Mouse (Mus musculus): ENCODE results near the gene Lrrc4. TPM values are rescaled to one million over a fixed set of nuclear protein-coding genes. Genes with fewer than 3 reads are reported as not detected.

The Lrrc4 gene
- polyA plus RNA-seq, 1 experiment from 2014 or later, result 0.87 TPM

DNA sequence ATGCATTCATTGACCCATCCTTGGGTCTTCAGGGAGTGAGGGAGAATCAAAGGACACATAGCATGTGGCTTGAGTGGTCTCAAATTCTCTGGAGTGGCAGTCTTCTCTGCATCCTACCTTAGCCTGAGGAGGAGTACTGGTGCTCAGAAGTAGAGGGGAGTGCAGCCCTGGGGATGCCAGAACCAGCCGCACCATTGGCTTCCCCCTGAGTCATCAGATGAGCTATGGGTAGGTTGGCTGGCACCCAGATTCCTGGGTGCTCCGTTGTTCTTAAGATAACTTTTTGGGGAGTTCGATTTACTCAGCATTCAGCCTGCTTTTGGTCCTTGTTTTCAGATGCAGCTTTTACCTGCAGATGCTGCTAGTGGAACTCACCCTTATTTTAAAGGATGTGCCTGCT lies 10.0 kb upstream of the Lrrc4 start:
- Histone ChIP-seq H3K27ac (ENCODE audit: low read length) (no peak overlapping the region), H3K9ac (replicated peaks; ENCODE audit: low read depth, low read length) (no peak overlapping the region), H3K4me2 (replicated peaks; ENCODE audit: low read depth, low read length) (no peak overlapping the region), H3K4me1 (ENCODE audit: control insufficient read depth, insufficient read depth, low read length) (no peaks in the 10 kb centered on the region), H3K27me3 (ENCODE audit: control insufficient read depth, insufficient read depth, low read length) (no peaks in the 10 kb centered on the region), H3K4me3 (ENCODE audit: low read depth, low read length) (no peak overlapping the region), H3K9me3 (ENCODE audit: control insufficient read depth, low read depth, low read length) (no peaks in the 10 kb centered on the region), H3K36me3 (ENCODE audit: control insufficient read depth, insufficient read depth, low read length) (no peaks in the 10 kb centered on the region)
- ATAC-seq (ENCODE audit: insufficient number of reproducible peaks, insufficient read depth, low FRiP score, low read depth), result no peak
- WGBS, result 83% methylated on average over 3 of the region's 3 CpGs

GRCm38 (mm10) chr6:28836600-28836999 lies 5.1 kb upstream of the Lrrc4 start:
- Histone ChIP-seq H3K4me2 (replicated peaks; ENCODE audit: low read depth, low read length) (no peak overlapping the region), H3K27me3 (ENCODE audit: control insufficient read depth, insufficient read depth, low read length) (no peaks in the 10 kb centered on the region), H3K36me3 (ENCODE audit: control insufficient read depth, insufficient read depth, low read length) (no peaks in the 10 kb centered on the region), H3K4me3 (ENCODE audit: low read depth, low read length) (no peak overlapping the region), H3K9ac (replicated peaks; ENCODE audit: low read depth, low read length) (no peak overlapping the region), H3K4me1 (ENCODE audit: control insufficient read depth, insufficient read depth, low read length) (no peaks in the 10 kb centered on the region), H3K9me3 (ENCODE audit: control insufficient read depth, low read depth, low read length) (no peaks in the 10 kb centered on the region), H3K27ac (ENCODE audit: low read length) (no peak overlapping the region)
- ATAC-seq (ENCODE audit: insufficient number of reproducible peaks, insufficient read depth, low FRiP score, low read depth), result no peak

DNA sequence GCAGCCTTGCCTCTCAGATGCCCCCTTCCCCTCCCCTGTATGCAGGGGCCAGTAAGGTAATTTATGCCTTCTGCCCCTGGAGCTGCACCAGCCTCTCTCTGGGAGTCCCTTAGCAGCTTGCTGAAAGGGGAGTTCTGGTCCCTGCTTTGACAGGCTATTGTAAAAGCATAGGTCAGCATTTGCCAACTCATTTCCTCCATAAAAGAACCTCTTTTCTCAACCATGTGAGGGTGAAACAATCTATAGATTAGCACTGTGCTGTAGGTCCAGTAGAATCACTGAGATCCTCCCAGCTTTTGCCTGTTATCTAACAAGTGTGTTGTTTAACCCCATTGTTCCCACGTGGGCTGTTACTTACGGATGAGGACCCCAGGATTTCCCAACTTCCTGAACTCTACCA lies 2.5 kb upstream of the Lrrc4 start:
- 80% methylated on average over 2 of the region's 2 CpGs for WGBS
- Histone ChIP-seq H3K36me3 (ENCODE audit: control insufficient read depth, insufficient read depth, low read length) (no peaks in the 10 kb centered on the region), H3K4me1 (ENCODE audit: control insufficient read depth, insufficient read depth, low read length) (no peaks in the 10 kb centered on the region), H3K4me3 (ENCODE audit: low read depth, low read length) (0 out of 2 replicates have a peak overlapping the region, but pooled peaks have one; percentile 61), H3K27me3 (ENCODE audit: control insufficient read depth, insufficient read depth, low read length) (peaks cover 14% of the 10 kb centered on the region), H3K9ac (replicated peaks; ENCODE audit: low read depth, low read length) (no peak overlapping the region), H3K27ac (ENCODE audit: low read length) (no peak overlapping the region), H3K4me2 (replicated peaks; ENCODE audit: low read depth, low read length) (peak overlapping the region; percentile 100), H3K9me3 (ENCODE audit: control insufficient read depth, low read depth, low read length) (no peaks in the 10 kb centered on the region)
- ATAC-seq (ENCODE audit: insufficient number of reproducible peaks, insufficient read depth, low FRiP score, low read depth), result no peak

DNA sequence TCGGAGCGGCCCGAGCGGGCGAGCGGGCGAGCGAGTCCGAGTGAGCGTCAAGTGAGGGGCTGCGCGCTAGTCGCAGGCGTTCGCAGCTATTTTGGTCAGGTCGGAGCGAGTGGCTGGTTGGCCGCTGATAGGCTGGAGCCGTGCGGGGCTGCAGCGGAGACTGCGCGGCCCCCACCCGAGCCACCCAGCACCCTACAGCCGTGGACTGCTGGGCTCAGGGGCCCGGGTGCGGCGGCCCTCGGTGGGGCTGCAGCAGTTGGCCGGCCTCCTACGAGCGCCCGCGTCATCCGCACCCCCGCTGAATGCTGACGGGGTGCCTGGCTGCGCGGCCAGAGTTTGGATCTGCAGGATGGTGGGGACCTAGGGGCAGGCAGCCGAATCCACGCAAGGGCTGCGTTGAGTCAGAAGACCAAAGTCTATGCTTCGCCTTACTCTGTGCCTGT lies 1.9 kb upstream of the Lrrc4 start:
- Histone ChIP-seq H3K27me3 (ENCODE audit: control insufficient read depth, insufficient read depth, low read length) (peaks cover 14% of the 10 kb centered on the region), H3K9me3 (ENCODE audit: control insufficient read depth, low read depth, low read length) (no peaks in the 10 kb centered on the region), H3K4me1 (ENCODE audit: control insufficient read depth, insufficient read depth, low read length) (no peaks in the 10 kb centered on the region), H3K27ac (ENCODE audit: low read length) (no peak overlapping the region), H3K4me2 (replicated peaks; ENCODE audit: low read depth, low read length) (peak overlapping the region; percentile 100), H3K4me3 (ENCODE audit: low read depth, low read length) (peak overlapping the region; percentile 61), H3K36me3 (ENCODE audit: control insufficient read depth, insufficient read depth, low read length) (no peaks in the 10 kb centered on the region), H3K9ac (replicated peaks; ENCODE audit: low read depth, low read length) (peak overlapping the region; percentile 25; the same call in 1 of the 2 replicates)
- WGBS, result 1% methylated on average over 39 of the region's 43 CpGs
- ATAC-seq (ENCODE audit: insufficient number of reproducible peaks, insufficient read depth, low FRiP score, low read depth), result peak; percentile 39; the same call in 1 of the 2 replicates

DNA sequence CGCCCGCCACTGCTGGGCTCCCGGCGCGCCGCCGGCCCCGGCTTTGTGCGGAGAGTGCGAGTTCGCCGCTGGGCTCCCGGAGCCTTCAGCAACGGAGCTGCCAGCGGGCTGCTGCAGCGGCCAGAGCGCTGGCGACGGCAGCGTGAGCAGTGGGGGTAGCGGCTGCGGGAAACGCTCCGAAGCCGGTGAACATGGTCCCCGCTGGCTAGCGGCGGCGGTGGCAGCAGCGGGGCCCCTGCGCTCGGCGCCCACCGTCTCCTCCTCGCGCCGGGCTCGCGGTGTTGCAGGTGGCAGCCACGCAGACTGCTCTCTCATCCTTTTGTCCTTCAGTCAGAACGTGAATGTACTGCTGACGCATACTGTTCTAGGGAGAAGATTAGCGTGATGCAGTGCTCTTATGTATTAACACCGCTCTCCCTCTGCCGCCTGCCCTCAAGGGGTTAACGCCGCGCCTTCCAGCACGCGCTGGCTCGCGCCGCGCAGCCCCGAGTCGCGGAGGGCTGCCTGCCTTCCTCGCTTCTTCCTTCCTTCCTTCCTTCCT lies 1.3 kb upstream of the Lrrc4 start:
- H3K4me1 ChIP-seq (ENCODE audit: control insufficient read depth, insufficient read depth, low read length), result no peaks in the 10 kb centered on the region
- peak overlapping the region; percentile 36; the same call in 1 of the 2 replicates for H3K9ac ChIP-seq (replicated peaks; ENCODE audit: low read depth, low read length)
- no peak overlapping the region for H3K27ac ChIP-seq (ENCODE audit: low read length)
- H3K9me3 ChIP-seq (ENCODE audit: control insufficient read depth, low read depth, low read length), result no peaks in the 10 kb centered on the region
- ATAC-seq (ENCODE audit: insufficient number of reproducible peaks, insufficient read depth, low FRiP score, low read depth), result peak; percentile 37; the same call in 1 of the 2 replicates
- H3K4me2 ChIP-seq (replicated peaks; ENCODE audit: low read depth, low read length), result peak overlapping the region; percentile 100
- under 1% methylated on average over 53 of the region's 58 CpGs for WGBS
- H3K4me3 ChIP-seq (ENCODE audit: low read depth, low read length), result peak overlapping the region; percentile 61
- no peaks in the 10 kb centered on the region for H3K36me3 ChIP-seq (ENCODE audit: control insufficient read depth, insufficient read depth, low read length)
- H3K27me3 ChIP-seq (ENCODE audit: control insufficient read depth, insufficient read depth, low read length), result peaks cover 14% of the 10 kb centered on the region

GRCm38 (mm10) chr6:28831854-28832750 lies 555 bp upstream of the Lrrc4 start:
- peaks cover 14% of the 10 kb centered on the region for H3K27me3 ChIP-seq (ENCODE audit: control insufficient read depth, insufficient read depth, low read length)
- 1% methylated on average over 74 of the region's 82 CpGs for WGBS
- peak overlapping the region; percentile 61 for H3K4me3 ChIP-seq (ENCODE audit: low read depth, low read length)
- no peaks in the 10 kb centered on the region for H3K9me3 ChIP-seq (ENCODE audit: control insufficient read depth, low read depth, low read length)
- H3K27ac ChIP-seq (ENCODE audit: low read length), result no peak overlapping the region
- no peaks in the 10 kb centered on the region for H3K36me3 ChIP-seq (ENCODE audit: control insufficient read depth, insufficient read depth, low read length)
- ATAC-seq (ENCODE audit: insufficient number of reproducible peaks, insufficient read depth, low FRiP score, low read depth), result peak; percentile 67; the same call in 1 of the 2 replicates
- H3K4me2 ChIP-seq (replicated peaks; ENCODE audit: low read depth, low read length), result peak overlapping the region; percentile 100
- H3K9ac ChIP-seq (replicated peaks; ENCODE audit: low read depth, low read length), result peak overlapping the region; percentile 36; the same call in 1 of the 2 replicates
- H3K4me1 ChIP-seq (ENCODE audit: control insufficient read depth, insufficient read depth, low read length), result 0 out of 2 replicates have a peak, but pooled peaks cover 1% of the 10 kb centered on the region

DNA sequence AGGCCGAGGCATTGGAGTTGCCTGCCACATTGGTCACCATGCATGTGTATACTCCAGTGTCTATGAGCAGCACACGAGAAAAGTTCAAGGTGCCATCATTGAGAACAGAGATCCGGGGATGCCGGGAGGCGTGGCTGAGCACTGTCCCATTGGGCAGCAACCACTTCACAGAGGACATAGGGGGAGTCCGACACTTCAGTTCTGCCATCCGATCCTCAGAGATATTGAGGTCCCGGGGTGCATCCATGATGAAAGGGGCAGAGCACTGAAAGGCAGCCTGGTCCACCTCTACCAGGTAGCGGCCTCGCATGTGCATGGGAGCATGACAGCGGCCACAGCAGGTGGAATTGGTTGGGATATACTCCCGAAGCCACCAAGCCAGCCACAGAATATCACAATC lies 1.2 kb downstream of the Lrrc4 start:
- Histone ChIP-seq H3K4me2 (replicated peaks; ENCODE audit: low read depth, low read length) (no peak overlapping the region), H3K27ac (ENCODE audit: low read length) (no peak overlapping the region), H3K4me3 (ENCODE audit: low read depth, low read length) (no peak overlapping the region), H3K36me3 (ENCODE audit: control insufficient read depth, insufficient read depth, low read length) (no peaks in the 10 kb centered on the region), H3K9ac (replicated peaks; ENCODE audit: low read depth, low read length) (no peak overlapping the region), H3K9me3 (ENCODE audit: control insufficient read depth, low read depth, low read length) (no peaks in the 10 kb centered on the region), H3K27me3 (ENCODE audit: control insufficient read depth, insufficient read depth, low read length) (peaks cover 14% of the 10 kb centered on the region), H3K4me1 (ENCODE audit: control insufficient read depth, insufficient read depth, low read length) (0 out of 2 replicates have a peak, but pooled peaks cover 3% of the 10 kb centered on the region)
- ATAC-seq (ENCODE audit: insufficient number of reproducible peaks, insufficient read depth, low FRiP score, low read depth), result no peak
- WGBS, result 90% methylated on average over 12 of the region's 12 CpGs

GRCm38 (mm10) chr6:28828593-28828992 lies 3.0 kb downstream of the Lrrc4 start:
- H3K9me3 ChIP-seq (ENCODE audit: control insufficient read depth, low read depth, low read length), result no peaks in the 10 kb centered on the region
- H3K36me3 ChIP-seq (ENCODE audit: control insufficient read depth, insufficient read depth, low read length), result no peaks in the 10 kb centered on the region
- 36% methylated on average over 6 of the region's 6 CpGs for WGBS
- no peak overlapping the region for H3K4me2 ChIP-seq (replicated peaks; ENCODE audit: low read depth, low read length)
- no peak overlapping the region for H3K9ac ChIP-seq (replicated peaks; ENCODE audit: low read depth, low read length)
- ATAC-seq (ENCODE audit: insufficient number of reproducible peaks, insufficient read depth, low FRiP score, low read depth), result no peak
- peaks cover 14% of the 10 kb centered on the region for H3K27me3 ChIP-seq (ENCODE audit: control insufficient read depth, insufficient read depth, low read length)
- H3K27ac ChIP-seq (ENCODE audit: low read length), result no peak overlapping the region
- 0 out of 2 replicates have a peak, but pooled peaks cover 3% of the 10 kb centered on the region for H3K4me1 ChIP-seq (ENCODE audit: control insufficient read depth, insufficient read depth, low read length)
- H3K4me3 ChIP-seq (ENCODE audit: low read depth, low read length), result no peak overlapping the region

Measured in stomach, embryonic 14.5 days (tissue).